Mouse (Mus musculus) heart, adult 2 months (tissue): ENCODE results near the gene Foxp1. TPM values are rescaled to one million over a fixed set of nuclear protein-coding genes. Genes with fewer than 3 reads are reported as not detected.

Source experiments
- DNase-seq, 2 experiments: peaks; one replicate each; pipeline ENCODE4 v3.0.0; 2021
- H3K27ac ChIP-seq: fragments of 200-600 bp; 2 replicates; pipeline ENCODE4 v1.8.1; 2022
- H3K27me3 ChIP-seq: fragments of 200-500 bp; 2 replicates; pipeline ENCODE4 v1.6.1; 2012; ENCODE audit warnings: mild to moderate bottlenecking, low read length, inconsistent platforms, mixed read lengths; ENCODE audit not compliant: control insufficient read depth, insufficient read depth
- H3K36me3 ChIP-seq: fragments of 200-500 bp; 2 replicates; pipeline ENCODE4 v1.6.1; 2012; ENCODE audit warnings: low read length, inconsistent platforms; ENCODE audit not compliant: control insufficient read depth, insufficient read depth
- H3K4me1 ChIP-seq: fragments of 200-500 bp; 2 replicates; pipeline ENCODE4 v1.6.1; 2011; ENCODE audit warnings: low read length; ENCODE audit not compliant: control insufficient read depth, insufficient read depth
- H3K4me3 ChIP-seq: fragments of 200-600 bp; 2 replicates; pipeline ENCODE4 v1.8.1; 2022
- H3K79me2 ChIP-seq: fragments of 200-500 bp; replicated peaks from 2 replicates; pipeline ENCODE4 v1.6.1; 2012; ENCODE audit warnings: mild to moderate bottlenecking, inconsistent platforms, low read length, moderate library complexity, mixed read lengths; ENCODE audit not compliant: control insufficient read depth, insufficient read depth
- H3K9ac ChIP-seq: fragments of 200-500 bp; 2 replicates; pipeline ENCODE4 v1.6.1; 2012; ENCODE audit warnings: low read depth, mild to moderate bottlenecking, control low read depth, inconsistent platforms, low read length, mixed read lengths
- CTCF ChIP-seq: fragments of 200-600 bp; IDR thresholded peaks from 2 replicates; pipeline ENCODE4 v1.8.1; 2022; ENCODE audit warnings: antibody characterized with exemption, mild to moderate bottlenecking, moderate library complexity
- EP300 ChIP-seq: fragments of 200-500 bp; IDR thresholded peaks from 2 replicates; pipeline ENCODE4 v1.6.1; 2011; ENCODE audit warnings: low read depth, low read length, control low read depth; ENCODE audit not compliant: insufficient read depth
- POLR2A ChIP-seq: fragments of 200-500 bp; IDR thresholded peaks from 2 replicates; pipeline ENCODE4 v1.6.1; 2011; ENCODE audit warnings: mild to moderate bottlenecking, low read depth, low read length, control low read depth; ENCODE audit not compliant: insufficient read depth
- WGBS: fragments of 180-500 bp; shearing (Covaris S2); methylation state at CpG from one replicate; pipeline ENCODE4 v1.1.7; 2018; 5-methylcytosine and 5-hydroxymethylcytosine counted together
- intact Hi-C: fragments of 180-260 bp; cut with DNase I; formaldehyde crosslinking; loops from one replicate; pipeline ENCODE4 v1.15.1; 2025
- polyA plus RNA-seq: library from polyadenylated mRNA; depleted of rRNA; stranded (reverse); fragments of >200 nt; gene quantifications from 2 replicates; pipeline ENCODE4 v1.2.3, GENCODE M21; 2012
- total RNA-seq, 2 experiments: library from RNA; stranded (reverse); gene quantifications; 2 replicates each; pipeline ENCODE4 v1.2.3; 2021

Foxp1 gene
- total and polyA plus RNA-seq, 3 experiments = 22.9 to 31.6 (median 26.4) TPM

DNA sequence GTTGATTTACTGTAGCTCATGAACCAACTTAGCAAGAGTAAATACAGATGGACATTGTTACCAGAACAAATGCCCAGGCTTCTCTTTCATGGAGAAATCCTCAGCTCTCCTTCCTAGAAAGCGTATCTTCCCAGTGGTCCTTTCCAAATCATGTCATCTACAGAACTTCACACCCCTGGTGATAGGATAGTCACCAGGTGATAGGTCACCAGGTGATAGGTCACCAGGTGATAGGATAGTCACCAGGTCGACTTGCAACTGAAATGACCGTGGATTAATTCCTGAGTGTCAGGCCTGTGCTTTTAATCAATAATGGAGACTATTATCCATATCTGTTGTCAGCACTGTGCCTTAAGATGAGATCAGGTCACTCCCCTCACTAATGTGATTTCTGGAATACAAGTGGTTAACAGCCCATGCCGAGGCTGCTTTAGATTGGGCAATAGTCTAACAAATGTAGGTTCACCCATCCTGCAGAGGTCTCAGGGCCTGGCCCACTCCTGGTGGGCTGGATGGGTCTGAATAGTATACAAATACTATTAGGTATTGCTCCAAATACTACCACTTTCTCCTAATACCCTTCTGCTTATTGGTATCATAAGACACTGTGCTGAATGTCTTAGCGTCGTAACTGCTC, 534.9 kb downstream of the Foxp1 start:
- 83% methylated on average over 6 of the region's 6 CpGs for WGBS

DNA sequence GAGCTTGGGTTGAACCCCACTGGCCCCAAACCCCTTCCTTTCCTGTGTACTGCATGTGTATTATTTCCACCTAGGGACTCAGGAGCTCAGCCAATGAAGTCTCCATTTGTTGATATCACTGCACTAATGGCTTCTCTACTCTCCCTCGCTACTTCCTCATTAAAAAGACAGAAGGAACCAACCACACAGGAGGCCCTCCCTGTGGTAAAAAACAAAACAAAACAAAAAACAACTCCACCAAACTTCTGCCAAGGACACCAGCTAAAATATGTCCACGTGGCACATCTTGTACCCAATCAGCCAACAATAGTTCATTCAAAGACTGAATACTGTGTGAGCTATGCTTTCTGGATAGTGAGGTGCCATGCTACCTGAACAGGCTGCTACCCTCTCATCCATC, 537.1 kb downstream of the Foxp1 start:
- 71% methylated on average over 2 of the region's 2 CpGs for WGBS
- Histone ChIP-seq H3K79me2 (peaks cover 5% of the 10 kb centered on the region), H3K9ac (no peak overlapping the region), H3K4me3 (no peak overlapping the region), H3K27ac (no peak overlapping the region), H3K4me1 (peaks cover 6% of the 10 kb centered on the region), H3K27me3 (no peaks in the 10 kb centered on the region), H3K36me3 (no peaks in the 10 kb centered on the region; the same call in 1 of the 2 replicates)
- intact Hi-C loops = no loop called here
- TF ChIP-seq CTCF (no peak), EP300 (no peak), POLR2A (no peak)
- DNase-seq = no peak

More for the DNA sequence above, 534.9 kb downstream of the Foxp1 start:
- TF ChIP-seq POLR2A (no peak), CTCF (no peak), EP300 (no peak)
- H3K79me2 ChIP-seq = peaks cover 3% of the 10 kb centered on the region
- no peak overlapping the region for H3K27ac ChIP-seq
- no peaks in the 10 kb centered on the region for H3K27me3 ChIP-seq
- peaks cover 4% of the 10 kb centered on the region for H3K36me3 ChIP-seq
- intact Hi-C loops = no loop called here
- peaks cover 9% of the 10 kb centered on the region for H3K4me1 ChIP-seq
- no peak overlapping the region for H3K9ac ChIP-seq
- no peak overlapping the region for H3K4me3 ChIP-seq
- no peak for DNase-seq

DNA sequence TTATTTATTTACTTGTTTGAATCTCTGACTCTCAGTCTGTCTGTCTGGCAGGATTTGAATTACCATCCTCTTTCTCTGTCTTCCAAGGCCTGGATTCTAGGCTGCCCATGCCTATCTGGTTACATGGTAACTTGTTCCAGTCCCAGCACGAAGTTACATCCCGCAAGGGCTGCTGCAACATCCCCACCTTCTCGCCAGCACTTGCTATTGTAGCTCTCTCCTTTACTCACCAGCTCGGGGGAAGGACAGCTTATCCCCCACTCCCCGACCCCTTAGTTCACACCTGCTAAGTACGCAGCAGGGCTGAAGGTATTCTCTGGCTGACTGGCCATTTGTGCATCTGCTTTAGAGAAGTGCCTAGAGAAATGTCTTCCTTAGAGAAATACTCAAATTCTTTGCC, 537.9 kb downstream of the Foxp1 start:
- intact Hi-C loops = no loop called here
- Histone ChIP-seq H3K4me1 (peaks cover 7% of the 10 kb centered on the region), H3K9ac (no peak overlapping the region), H3K79me2 (peaks cover 5% of the 10 kb centered on the region), H3K36me3 (no peaks in the 10 kb centered on the region; the same call in 1 of the 2 replicates), H3K27me3 (no peaks in the 10 kb centered on the region), H3K27ac (no peak overlapping the region), H3K4me3 (no peak overlapping the region)
- DNase-seq = no peak
- TF ChIP-seq EP300 = no peak
- TF ChIP-seq POLR2A = no peak
- TF ChIP-seq CTCF = no peak
- WGBS = 84% methylated on average over 6 of the region's 6 CpGs

DNA sequence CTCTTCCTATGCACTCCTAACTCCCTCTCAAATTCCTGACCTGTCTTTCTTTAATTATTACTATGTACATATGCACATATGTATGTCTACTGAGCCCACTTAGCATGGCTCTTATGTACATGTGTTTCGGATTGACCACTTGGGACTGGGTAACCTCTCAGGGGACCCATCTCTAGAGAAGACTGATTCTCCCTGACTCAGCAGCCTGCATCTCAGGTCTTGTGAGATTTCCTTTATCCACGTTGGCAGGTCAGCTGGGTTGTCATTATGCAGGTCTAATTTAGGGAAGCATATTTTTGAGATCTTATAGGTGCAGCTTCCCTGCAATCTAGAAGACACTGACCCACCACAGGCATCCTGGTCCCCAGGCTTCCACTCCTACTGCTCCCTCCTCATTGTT, 538.5 kb downstream of the Foxp1 start:
- Histone ChIP-seq H3K27me3 (no peaks in the 10 kb centered on the region), H3K79me2 (peaks cover 6% of the 10 kb centered on the region), H3K27ac (no peak overlapping the region), H3K9ac (no peak overlapping the region), H3K4me3 (no peak overlapping the region), H3K4me1 (peaks cover 8% of the 10 kb centered on the region), H3K36me3 (no peaks in the 10 kb centered on the region; the same call in 1 of the 2 replicates)
- intact Hi-C loops = no loop called here
- no peak for DNase-seq
- 68% methylated on average over 2 of the region's 2 CpGs for WGBS
- TF ChIP-seq EP300 = no peak
- TF ChIP-seq POLR2A = no peak
- no peak for TF ChIP-seq CTCF

DNA sequence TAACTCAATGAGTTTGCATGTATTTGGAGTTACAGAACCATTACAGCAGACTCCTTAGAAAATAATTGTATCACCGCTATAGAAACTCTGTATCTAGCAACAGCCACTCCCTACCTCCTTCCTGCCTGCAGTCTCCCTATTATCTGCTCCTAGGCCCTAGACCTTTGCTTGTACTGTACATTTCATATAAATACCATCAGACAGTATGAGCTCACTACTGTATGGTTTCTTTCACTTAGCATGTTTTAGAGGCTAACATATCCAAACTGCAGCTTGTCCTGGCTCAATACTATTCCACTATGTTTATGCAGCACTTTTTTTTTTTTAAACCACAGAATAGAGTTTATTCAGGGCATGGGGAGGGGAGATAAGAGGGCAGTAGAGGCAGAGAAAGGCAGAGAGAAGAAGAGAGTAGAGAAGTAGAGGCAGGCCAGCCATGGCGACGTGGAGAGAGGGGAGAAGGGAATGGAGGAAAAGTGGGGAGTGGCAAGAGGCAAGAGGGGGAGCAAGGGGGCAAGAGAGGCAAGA, 539.1 kb downstream of the Foxp1 start:
- no peaks in the 10 kb centered on the region; the same call in 1 of the 2 replicates for H3K36me3 ChIP-seq

DNA sequence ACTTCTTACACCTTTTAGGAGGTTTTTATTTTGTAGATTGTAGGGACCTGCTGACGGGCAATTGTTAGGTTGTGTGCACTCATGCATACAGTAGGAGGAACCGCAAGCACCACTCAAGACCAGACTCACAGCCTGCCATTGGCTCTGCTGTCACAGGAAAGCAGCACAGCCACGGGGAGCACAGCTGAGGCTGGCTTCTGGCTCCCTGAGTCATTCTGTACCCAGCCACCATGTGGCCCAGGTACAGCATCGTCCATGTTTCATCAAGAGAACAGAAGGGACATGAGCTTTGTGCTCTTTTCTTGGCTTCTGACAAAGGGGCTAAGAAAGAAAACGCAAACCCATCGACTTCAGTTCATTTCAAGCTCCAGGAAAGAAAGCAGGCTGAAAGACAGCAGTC, 541.3 kb downstream of the Foxp1 start:
- no peaks in the 10 kb centered on the region; the same call in 1 of the 2 replicates for H3K36me3 ChIP-seq
- no peak overlapping the region for H3K4me3 ChIP-seq
- no peak overlapping the region for H3K9ac ChIP-seq
- no peak overlapping the region for H3K27ac ChIP-seq
- TF ChIP-seq CTCF = no peak
- no peak for TF ChIP-seq POLR2A
- no peak for TF ChIP-seq EP300
- peaks cover 8% of the 10 kb centered on the region for H3K4me1 ChIP-seq
- 85% methylated on average over 6 of the region's 6 CpGs for WGBS
- no peak for DNase-seq
- no peaks in the 10 kb centered on the region for H3K27me3 ChIP-seq
- H3K79me2 ChIP-seq = peaks cover 4% of the 10 kb centered on the region
- intact Hi-C loops = no loop called here

More for the DNA sequence above, 539.1 kb downstream of the Foxp1 start:
- no peak overlapping the region for H3K27ac ChIP-seq
- intact Hi-C loops = no loop called here
- 87% methylated on average over 3 of the region's 3 CpGs for WGBS
- H3K79me2 ChIP-seq = peaks cover 6% of the 10 kb centered on the region
- H3K9ac ChIP-seq = no peak overlapping the region
- DNase-seq = no peak
- H3K27me3 ChIP-seq = no peaks in the 10 kb centered on the region
- TF ChIP-seq POLR2A = no peak
- TF ChIP-seq CTCF = no peak
- no peak for TF ChIP-seq EP300
- H3K4me3 ChIP-seq = no peak overlapping the region
- H3K4me1 ChIP-seq = peaks cover 8% of the 10 kb centered on the region
